Comparison of ENCODE assay signal across 12 mouse cellular contexts in genomic region chr7:66120702-66121396, GRCm38 (mm10). TPM values are rescaled to one million over a fixed set of nuclear protein-coding genes. Genes with fewer than 3 reads are reported as not detected.
DNase-seq lines count a peak whose midpoint lies in the region; ATAC-seq and TF ChIP-seq lines count a peak whose summit lies in the region.
"Had no signal": no experiment of that assay in that cellular context is flagged by ENCODE, and none has a peak within 500 bp of the region (broad histone marks: within the 10 kb centered on the region; RNA-seq: fewer than 3 reads in every experiment).

No protein-coding gene starts in this region.

- H3K36me3 ChIP-seq in hindbrain, embryonic 13.5 days = peaks cover 7% of the 10 kb centered on the region
- peaks cover 8% of the 10 kb centered on the region; the same call in 1 of the 2 replicates for H3K36me3 ChIP-seq in hindbrain, embryonic 12.5 days
- peaks cover 6% of the 10 kb centered on the region; the same call in 1 of the 2 replicates for H3K36me3 ChIP-seq in forebrain, postnatal 0 days (ENCODE audit: insufficient read depth)
- H3K36me3 ChIP-seq in heart, adult 2 months (ENCODE audit: control insufficient read depth, insufficient read depth, low read length) = peaks cover 7% of the 10 kb centered on the region; the same call in 1 of the 2 replicates

- TF ChIP-seq POLR2A in olfactory bulb, adult 2 months (IDR thresholded peaks at IDR 0.05; ENCODE audit: insufficient read depth, low read depth, low read length) = no peak
- no peak for TF ChIP-seq POLR2A in heart, adult 2 months (IDR thresholded peaks at IDR 0.05; ENCODE audit: insufficient read depth, low read depth, low read length)

- H3K27me3 ChIP-seq in hindbrain, embryonic 13.5 days = no peaks in the 10 kb centered on the region
- H3K27me3 ChIP-seq in hindbrain, embryonic 12.5 days = no peaks in the 10 kb centered on the region
- H3K27me3 ChIP-seq in forebrain, postnatal 0 days (ENCODE audit: insufficient read depth, low read length) = no peaks in the 10 kb centered on the region
- H3K27me3 ChIP-seq in heart, adult 2 months (ENCODE audit: control insufficient read depth, insufficient read depth, low read length) = no peaks in the 10 kb centered on the region
- H3K27me3 ChIP-seq: heart, embryonic 13.5 days had no signal

- no peak for TF ChIP-seq EP300 in heart, adult 2 months (IDR thresholded peaks at IDR 0.05; ENCODE audit: insufficient read depth, low read depth, low read length)

- H3K9ac ChIP-seq in hindbrain, embryonic 13.5 days = peak overlapping the region; percentile 3
- no peak overlapping the region for H3K9ac ChIP-seq in hindbrain, embryonic 12.5 days
- no peak overlapping the region for H3K9ac ChIP-seq in forebrain, postnatal 0 days
- no peak overlapping the region for H3K9ac ChIP-seq in heart, adult 2 months (ENCODE audit: low read depth, low read length)
- H3K9ac ChIP-seq: heart, embryonic 13.5 days; liver, embryonic 14.5 days had no signal

- WGBS in hindbrain, embryonic 13.5 days = 63% methylated on average over 7 of the region's 7 CpGs
- WGBS in hindbrain, embryonic 12.5 days = 65% methylated on average over 7 of the region's 7 CpGs
- WGBS in forebrain, postnatal 0 days = 45% methylated on average over 7 of the region's 7 CpGs
- WGBS in olfactory bulb, adult 2 months = 17% methylated on average over 7 of the region's 7 CpGs
- WGBS in heart, adult 2 months = 73% methylated on average over 7 of the region's 7 CpGs

- H3K4me3 ChIP-seq in hindbrain, embryonic 13.5 days = no peak overlapping the region
- H3K4me3 ChIP-seq in hindbrain, embryonic 12.5 days = no peak overlapping the region
- H3K4me3 ChIP-seq in forebrain, postnatal 0 days (ENCODE audit: low read depth, low read length) = no peak overlapping the region
- H3K4me3 ChIP-seq in olfactory bulb, adult 2 months (ENCODE audit: insufficient read depth, low read depth, low read length) = no peak overlapping the region
- no peak overlapping the region for H3K4me3 ChIP-seq in heart, adult 2 months
- H3K4me3 ChIP-seq: heart, embryonic 13.5 days had no signal

- TF ChIP-seq CTCF in forebrain, postnatal 0 days (IDR thresholded peaks at IDR 0.05; ENCODE audit: low read depth) = no peak
- no peak for TF ChIP-seq CTCF in olfactory bulb, adult 2 months (IDR thresholded peaks at IDR 0.05; ENCODE audit: insufficient read depth, low read depth, low read length)
- no peak for TF ChIP-seq CTCF in heart, adult 2 months (IDR thresholded peaks at IDR 0.05)

- no peaks in the 10 kb centered on the region for H3K9me3 ChIP-seq in hindbrain, embryonic 13.5 days
- H3K9me3 ChIP-seq in hindbrain, embryonic 12.5 days (replicated peaks) = no peaks in the 10 kb centered on the region
- no peaks in the 10 kb centered on the region for H3K9me3 ChIP-seq in forebrain, postnatal 0 days (ENCODE audit: low read length)
- H3K9me3 ChIP-seq: heart, embryonic 13.5 days had no signal

- H3K27ac ChIP-seq in hindbrain, embryonic 13.5 days = peak overlapping the region; percentile 66
- H3K27ac ChIP-seq in hindbrain, embryonic 12.5 days = no peak overlapping the region
- peak overlapping the region; percentile 66 for H3K27ac ChIP-seq in forebrain, postnatal 0 days (ENCODE audit: low read depth, low read length)
- peak overlapping the region; percentile 96 for H3K27ac ChIP-seq in olfactory bulb, adult 2 months (ENCODE audit: insufficient read depth, low read depth, low read length)
- H3K27ac ChIP-seq in heart, adult 2 months = no peak overlapping the region
- H3K27ac ChIP-seq: liver, embryonic 14.5 days had no signal

- intact Hi-C loops in heart, adult 2 months (cut with DNase I) = no loop called here
- intact Hi-C loops in heart, postnatal 36 days (cut with DNase I) = no loop called here

- peaks cover 10% of the 10 kb centered on the region for H3K79me2 ChIP-seq in heart, adult 2 months (replicated peaks; ENCODE audit: control insufficient read depth, insufficient read depth, low read length)

- H3K4me1 ChIP-seq in hindbrain, embryonic 13.5 days (replicated peaks) = peaks cover 54% of the 10 kb centered on the region
- peaks cover 36% of the 10 kb centered on the region for H3K4me1 ChIP-seq in hindbrain, embryonic 12.5 days
- peaks cover 21% of the 10 kb centered on the region for H3K4me1 ChIP-seq in forebrain, postnatal 0 days (ENCODE audit: insufficient read depth)
- peaks cover 30% of the 10 kb centered on the region for H3K4me1 ChIP-seq in olfactory bulb, adult 2 months (ENCODE audit: control insufficient read depth, insufficient read depth, low read length)
- peaks cover 18% of the 10 kb centered on the region for H3K4me1 ChIP-seq in heart, adult 2 months (ENCODE audit: control insufficient read depth, insufficient read depth, low read length)

- no peak for ATAC-seq in hindbrain, embryonic 13.5 days (ENCODE audit: low FRiP score)
- no peak for ATAC-seq in hindbrain, embryonic 12.5 days (ENCODE audit: low FRiP score)
- ATAC-seq in forebrain, postnatal 0 days = peak; percentile 83
- ATAC-seq: CD4-positive, CD25-positive, alpha-beta regulatory T cell, adult 4 months had no signal

- DNase-seq in spleen, adult 18-20 months = peak; percentile 50 to 56
- no peak for DNase-seq in spleen, adult 12 weeks (ENCODE audit: low spot score)
- DNase-seq in forebrain, postnatal 0 days = peak; percentile 35
- no peak for DNase-seq in heart, adult 2 months
- DNase-seq in heart, postnatal 36 days = no peak
- DNase-seq: kidney, adult 2 months had no signal

- no peak overlapping the region for H3K4me2 ChIP-seq in hindbrain, embryonic 13.5 days
- no peak overlapping the region for H3K4me2 ChIP-seq in hindbrain, embryonic 12.5 days (replicated peaks)
- H3K4me2 ChIP-seq in forebrain, postnatal 0 days (ENCODE audit: low read depth) = peak overlapping the region; percentile 13; the same call in 1 of the 2 replicates
- H3K4me2 ChIP-seq: heart, embryonic 13.5 days had no signal

RNA-seq across cellular contexts. Expression of gene Chsy1, which starts 11.5 kb away (rescaled TPM):
- 12.5 and 13.1 TPM in 2 replicates for polyA plus RNA-seq in hindbrain, embryonic 13.5 days (2015; fragmentation: Nextera tagmentation; extraction: Ambion mirVana)
- 15.6 and 16.1 TPM in 2 replicates for polyA plus RNA-seq in hindbrain, embryonic 12.5 days (2016; fragmentation: Nextera tagmentation; extraction: Ambion mirVana)
- 39.8 and 49.9 TPM in 2 replicates for total RNA-seq in forebrain, postnatal 0 days (2014; rRNA removed)
- 8.7 TPM in 2 replicates for polyA plus RNA-seq in forebrain, postnatal 0 days (2015; fragmentation: Nextera tagmentation; extraction: Ambion mirVana)
- not detected in 2 replicates for polyA plus RNA-seq in olfactory bulb, adult 2 months (2012; ENCODE audit: insufficient read depth, insufficient read length, low replicate concordance, missing spikeins)
- total RNA-seq in heart, adult 2 months (2021) = 10 to 100 TPM; 12.3 to 13.4 TPM
- 4.8 and 7.5 TPM in 2 replicates for polyA plus RNA-seq in heart, adult 2 months (2012; rRNA removed)
- total RNA-seq in heart, postnatal 36 days (2021) = 10 to 100 TPM; 12.2 to 16.0 TPM

RNA-seq across cellular contexts. Expression of gene Selenos, which starts 41.4 kb away (rescaled TPM):
- polyA plus RNA-seq in hindbrain, embryonic 13.5 days (2015; fragmentation: Nextera tagmentation; extraction: Ambion mirVana) = 84.5 and 87.0 TPM in 2 replicates
- 82.2 and 83.7 TPM in 2 replicates for polyA plus RNA-seq in hindbrain, embryonic 12.5 days (2016; fragmentation: Nextera tagmentation; extraction: Ambion mirVana)
- 49.7 and 52.2 TPM in 2 replicates for total RNA-seq in forebrain, postnatal 0 days (2014; rRNA removed)
- 110 and 117 TPM in 2 replicates for polyA plus RNA-seq in forebrain, postnatal 0 days (2015; fragmentation: Nextera tagmentation; extraction: Ambion mirVana)
- not detected in 2 replicates for polyA plus RNA-seq in olfactory bulb, adult 2 months (2012; ENCODE audit: insufficient read depth, insufficient read length, low replicate concordance, missing spikeins)
- total RNA-seq in heart, adult 2 months (2021) = 10 to 100 TPM; 34.1 to 43.7 TPM
- 32.5 and 43.5 TPM in 2 replicates for polyA plus RNA-seq in heart, adult 2 months (2012; rRNA removed)
- 10 to 100 TPM; 35.3 to 37.2 TPM for total RNA-seq in heart, postnatal 36 days (2021)

Comparison
In these comparisons a context has a peak if more than half of its experiments do, and no peak if none do; other contexts are left out.
1. H3K27ac ChIP-seq: peak in hindbrain, embryonic 13.5 days (single experiment), forebrain, postnatal 0 days (single experiment) and olfactory bulb, adult 2 months (single experiment); none in hindbrain, embryonic 12.5 days (single experiment) and heart, adult 2 months (single experiment).
2. DNase-seq: peak in spleen, adult 18-20 months (2 of 2) and forebrain, postnatal 0 days (single experiment); none in spleen, adult 12 weeks (single experiment), heart, adult 2 months (0 of 2) and heart, postnatal 36 days (0 of 2).